Mouse (Mus musculus): ENCODE data around the gene Mus81.

Mus81 gene

GRCm38 (mm10) chr19:5466916-5467500 is 21.2 kb downstream of the Mus81 start:
- DNase-seq = no peak

GRCm38 (mm10) chr19:5465037-5465436 is 23.2 kb downstream of the Mus81 start:
- no peak for DNase-seq

- DNase-seq = peak; percentile 77
These were observed 24.2 kb downstream of the Mus81 start for GRCm38 (mm10) chr19:5463791-5464562.

- no peak for DNase-seq
These were observed 25.0 kb downstream of the Mus81 start for GRCm38 (mm10) chr19:5463212-5463611.

GRCm38 (mm10) chr19:5461411-5461810 is 26.8 kb downstream of the Mus81 start:
- no peak for DNase-seq

GRCm38 (mm10) chr19:5460465-5460911 is 27.7 kb downstream of the Mus81 start, which contains the start of gene Fibp:
Fibp (plus strand) TSS chr19:5460615.
- peak; percentile 92 for DNase-seq

- no peak for DNase-seq
These were observed 28.3 kb downstream of the Mus81 start for GRCm38 (mm10) chr19:5459896-5460295.

- no peak for DNase-seq
These were observed 29.2 kb downstream of the Mus81 start for GRCm38 (mm10) chr19:5459019-5459418.

GRCm38 (mm10) chr19:5457746-5458442 is 30.3 kb downstream of the Mus81 start, which contains the start of gene Ccdc85b:
Ccdc85b (minus strand) TSS chr19:5457894.
- DNase-seq = peak; percentile 71

GRCm38 (mm10) chr19:5456922-5457745 is 31.1 kb downstream of the Mus81 start:
- DNase-seq = peak; percentile 98

- DNase-seq = peak; percentile 67
These were observed 31.8 kb downstream of the Mus81 start for GRCm38 (mm10) chr19:5456241-5456921.

- no peak for DNase-seq
These were observed 32.6 kb downstream of the Mus81 start for GRCm38 (mm10) chr19:5455568-5455967.

- no peak for DNase-seq
These were observed 33.2 kb downstream of the Mus81 start for GRCm38 (mm10) chr19:5455037-5455436.

- no peak for DNase-seq
These were observed 36.4 kb downstream of the Mus81 start for GRCm38 (mm10) chr19:5451766-5452165.

- DNase-seq = no peak
These were observed 38.5 kb downstream of the Mus81 start for GRCm38 (mm10) chr19:5449673-5450072.

- DNase-seq = no peak
These were observed 39.6 kb downstream of the Mus81 start for GRCm38 (mm10) chr19:5448354-5449150.

GRCm38 (mm10) chr19:5447515-5448353 is 40.5 kb downstream of the Mus81 start, which contains the start of gene Fosl1:
Fosl1 (plus strand) TSS chr19:5447547.
- peak; percentile 85 for DNase-seq

GRCm38 (mm10) chr19:5445747-5446146 is 42.5 kb downstream of the Mus81 start:
- no peak for DNase-seq

- no peak for DNase-seq
These were observed 43.2 kb downstream of the Mus81 start for GRCm38 (mm10) chr19:5444954-5445353.

- no peak for DNase-seq
These were observed 43.8 kb downstream of the Mus81 start for GRCm38 (mm10) chr19:5444371-5444908.
